Mouse (Mus musculus): ENCODE measurements around the gene Cdh26. TPM values are rescaled to one million over a fixed set of nuclear protein-coding genes. Genes with fewer than 3 reads are reported as not detected.

Cdh26 gene
- polyA plus RNA-seq, 1 experiment from 2014 or later: 3.9 TPM

- H3K4me3 ChIP-seq (ENCODE audit: low read depth, low read length): no peak overlapping the region
- H3K4me2 ChIP-seq (ENCODE audit: low read depth, low read length): no peak overlapping the region
- DNase-seq (ENCODE audit: low spot score) (no peak), ATAC-seq (ENCODE audit: low read depth) (no peak)
- H3K27ac ChIP-seq (replicated peaks; ENCODE audit: low read depth, low read length): no peak overlapping the region
- H3K36me3 ChIP-seq (ENCODE audit: control insufficient read depth, insufficient read depth, low read length): no peaks in the 10 kb centered on the region
- WGBS: 76% methylated on average over 9 of the region's 9 CpGs
- H3K9ac ChIP-seq (ENCODE audit: low read depth, low read length): no peak overlapping the region
- no peaks in the 10 kb centered on the region for H3K9me3 ChIP-seq (ENCODE audit: control insufficient read depth, low read length)
- no peaks in the 10 kb centered on the region for H3K4me1 ChIP-seq (ENCODE audit: control insufficient read depth, insufficient read depth, low read length)
- H3K27me3 ChIP-seq (replicated peaks; ENCODE audit: control insufficient read depth, insufficient read depth, low read length): no peaks in the 10 kb centered on the region
Measured at GRCm38 (mm10) chr2:178428183-178428582, 2.1 kb upstream of the Cdh26 start.

DNA sequence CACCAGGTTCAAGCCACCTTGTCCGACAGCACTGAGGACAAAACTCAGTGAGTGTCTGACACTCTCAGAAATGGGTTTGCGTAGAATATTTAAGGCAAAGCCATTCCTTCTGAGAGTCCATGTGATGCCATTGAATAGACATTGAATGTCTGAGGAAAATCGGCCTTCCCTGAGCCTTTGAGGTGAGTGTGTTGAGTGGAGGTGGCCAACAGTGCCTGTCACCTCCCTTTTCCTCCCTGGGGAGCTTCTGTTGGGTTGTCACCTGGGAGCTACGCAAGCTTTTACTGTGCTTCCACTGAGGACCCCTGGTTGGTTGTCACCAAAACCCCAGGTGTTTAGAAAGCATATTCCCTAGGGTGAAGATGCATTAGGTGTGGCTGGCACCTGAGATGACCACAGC, 1.7 kb upstream of the Cdh26 start:
- Histone ChIP-seq H3K4me3 (ENCODE audit: low read depth, low read length) (no peak overlapping the region), H3K9me3 (ENCODE audit: control insufficient read depth, low read length) (no peaks in the 10 kb centered on the region), H3K4me2 (ENCODE audit: low read depth, low read length) (no peak overlapping the region), H3K9ac (ENCODE audit: low read depth, low read length) (no peak overlapping the region), H3K27me3 (replicated peaks; ENCODE audit: control insufficient read depth, insufficient read depth, low read length) (no peaks in the 10 kb centered on the region), H3K27ac (replicated peaks; ENCODE audit: low read depth, low read length) (no peak overlapping the region), H3K4me1 (ENCODE audit: control insufficient read depth, insufficient read depth, low read length) (no peaks in the 10 kb centered on the region), H3K36me3 (ENCODE audit: control insufficient read depth, insufficient read depth, low read length) (no peaks in the 10 kb centered on the region)
- no peak for ATAC-seq (ENCODE audit: low read depth)
- 82% methylated on average over 4 of the region's 4 CpGs for WGBS
- no peak for DNase-seq (ENCODE audit: low spot score)

DNA sequence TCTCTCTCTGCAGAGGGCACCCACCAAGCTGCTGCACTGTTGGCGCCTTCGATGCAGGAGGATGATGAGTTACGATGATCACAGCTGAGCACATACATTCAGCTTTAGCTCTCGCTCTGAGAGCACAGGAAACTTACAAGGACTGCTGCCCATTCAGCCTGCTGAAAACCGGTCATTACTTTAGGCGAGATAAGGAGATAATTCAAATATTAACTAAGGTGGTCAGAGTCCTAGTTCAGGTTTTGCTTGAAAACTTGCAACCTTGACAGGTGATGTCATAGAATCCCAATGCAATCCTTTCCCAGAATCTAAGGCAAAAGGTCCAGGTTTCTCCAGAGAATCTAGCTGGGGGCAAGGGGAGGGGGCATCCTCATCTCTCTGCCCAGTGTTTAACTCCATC, 905 bp upstream of the Cdh26 start:
- no peak overlapping the region for H3K9ac ChIP-seq (ENCODE audit: low read depth, low read length)
- WGBS: 88% methylated on average over 6 of the region's 6 CpGs
- DNase-seq (ENCODE audit: low spot score) (no peak), ATAC-seq (ENCODE audit: low read depth) (no peak)
- H3K36me3 ChIP-seq (ENCODE audit: control insufficient read depth, insufficient read depth, low read length): no peaks in the 10 kb centered on the region
- H3K27me3 ChIP-seq (replicated peaks; ENCODE audit: control insufficient read depth, insufficient read depth, low read length): no peaks in the 10 kb centered on the region
- 0 out of 2 replicates have a peak, but pooled peaks cover 3% of the 10 kb centered on the region for H3K4me1 ChIP-seq (ENCODE audit: control insufficient read depth, insufficient read depth, low read length)
- no peak overlapping the region for H3K4me2 ChIP-seq (ENCODE audit: low read depth, low read length)
- H3K4me3 ChIP-seq (ENCODE audit: low read depth, low read length): no peak overlapping the region
- H3K27ac ChIP-seq (replicated peaks; ENCODE audit: low read depth, low read length): no peak overlapping the region
- H3K9me3 ChIP-seq (ENCODE audit: control insufficient read depth, low read length): no peaks in the 10 kb centered on the region

- no peak overlapping the region for H3K27ac ChIP-seq (replicated peaks; ENCODE audit: low read depth, low read length)
- 72% methylated on average over 2 of the region's 2 CpGs for WGBS
- H3K36me3 ChIP-seq (ENCODE audit: control insufficient read depth, insufficient read depth, low read length): no peaks in the 10 kb centered on the region
- DNase-seq (ENCODE audit: low spot score) (no peak), ATAC-seq (ENCODE audit: low read depth) (no peak)
- no peak overlapping the region for H3K9ac ChIP-seq (ENCODE audit: low read depth, low read length)
- H3K4me1 ChIP-seq (ENCODE audit: control insufficient read depth, insufficient read depth, low read length): 0 out of 2 replicates have a peak, but pooled peaks cover 3% of the 10 kb centered on the region
- no peaks in the 10 kb centered on the region for H3K9me3 ChIP-seq (ENCODE audit: control insufficient read depth, low read length)
- H3K27me3 ChIP-seq (replicated peaks; ENCODE audit: control insufficient read depth, insufficient read depth, low read length): no peaks in the 10 kb centered on the region
- H3K4me3 ChIP-seq (ENCODE audit: low read depth, low read length): no peak overlapping the region
- no peak overlapping the region for H3K4me2 ChIP-seq (ENCODE audit: low read depth, low read length)
Measured at GRCm38 (mm10) chr2:178433495-178433894, 3.2 kb downstream of the Cdh26 start.

DNA sequence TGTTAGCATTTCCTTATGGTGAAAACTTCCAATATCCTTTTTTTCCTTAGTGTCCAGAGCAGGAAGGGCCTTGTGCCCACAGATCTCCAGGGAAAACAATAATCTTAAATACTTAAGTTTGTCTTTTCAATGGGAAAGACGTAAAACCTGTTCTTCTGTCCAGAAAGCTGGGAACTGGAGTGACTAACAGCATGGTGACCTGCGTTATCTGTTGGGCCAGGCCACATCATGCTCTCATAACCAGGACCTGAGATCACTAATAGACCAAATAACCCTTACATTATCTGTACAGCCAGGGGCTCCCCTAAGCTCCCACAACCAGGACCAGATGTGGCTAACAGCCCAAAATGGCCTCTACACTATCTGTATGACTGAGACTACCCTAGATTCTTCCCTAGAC, 3.6 kb downstream of the Cdh26 start:
- H3K9me3 ChIP-seq (ENCODE audit: control insufficient read depth, low read length): no peaks in the 10 kb centered on the region
- no peak for ATAC-seq (ENCODE audit: low read depth)
- no peak overlapping the region for H3K9ac ChIP-seq (ENCODE audit: low read depth, low read length)
- no peak for DNase-seq (ENCODE audit: low spot score)
- 63% methylated on average over 2 of the region's 2 CpGs for WGBS
- no peak overlapping the region for H3K27ac ChIP-seq (replicated peaks; ENCODE audit: low read depth, low read length)
- no peak overlapping the region for H3K4me2 ChIP-seq (ENCODE audit: low read depth, low read length)
- H3K36me3 ChIP-seq (ENCODE audit: control insufficient read depth, insufficient read depth, low read length): no peaks in the 10 kb centered on the region
- no peaks in the 10 kb centered on the region for H3K27me3 ChIP-seq (replicated peaks; ENCODE audit: control insufficient read depth, insufficient read depth, low read length)
- H3K4me1 ChIP-seq (ENCODE audit: control insufficient read depth, insufficient read depth, low read length): 0 out of 2 replicates have a peak, but pooled peaks cover 3% of the 10 kb centered on the region
- H3K4me3 ChIP-seq (ENCODE audit: low read depth, low read length): no peak overlapping the region

- Histone ChIP-seq H3K27me3 (replicated peaks; ENCODE audit: control insufficient read depth, insufficient read depth, low read length) (no peaks in the 10 kb centered on the region), H3K4me3 (ENCODE audit: low read depth, low read length) (no peak overlapping the region), H3K9me3 (ENCODE audit: control insufficient read depth, low read length) (no peaks in the 10 kb centered on the region), H3K4me1 (ENCODE audit: control insufficient read depth, insufficient read depth, low read length) (0 out of 2 replicates have a peak, but pooled peaks cover 3% of the 10 kb centered on the region), H3K9ac (ENCODE audit: low read depth, low read length) (no peak overlapping the region), H3K4me2 (ENCODE audit: low read depth, low read length) (no peak overlapping the region), H3K27ac (replicated peaks; ENCODE audit: low read depth, low read length) (no peak overlapping the region), H3K36me3 (ENCODE audit: control insufficient read depth, insufficient read depth, low read length) (no peaks in the 10 kb centered on the region)
- ATAC-seq (ENCODE audit: low read depth) (no peak; the same call in 1 of the 2 replicates), DNase-seq (ENCODE audit: low spot score) (no peak)
- 38% methylated on average over 9 of the region's 9 CpGs for WGBS
Measured at GRCm38 (mm10) chr2:178437311-178437710, 7.0 kb downstream of the Cdh26 start.

DNA sequence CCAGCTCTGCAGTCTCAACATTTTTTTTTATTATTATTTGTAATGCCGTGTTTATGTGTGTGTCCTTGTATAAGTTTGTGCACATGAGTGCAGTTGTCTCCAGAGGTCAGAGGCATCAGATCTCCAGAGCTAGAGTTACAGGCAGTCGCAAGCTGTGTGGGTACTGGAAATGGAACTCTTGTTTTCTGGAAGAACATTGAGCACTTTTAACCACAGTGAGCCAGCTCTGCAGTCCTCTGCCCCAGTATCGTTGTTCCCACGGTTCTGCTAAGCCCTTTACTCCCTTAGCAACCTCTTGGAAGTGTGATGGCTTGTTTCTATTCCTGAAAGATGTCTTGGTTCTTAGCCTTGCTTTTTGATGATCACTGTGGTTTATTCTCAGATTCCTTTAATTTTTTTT, 19.1 kb downstream of the Cdh26 start:
- ATAC-seq (ENCODE audit: low read depth) (no peak; the same call in 1 of the 2 replicates), DNase-seq (ENCODE audit: low spot score) (no peak)
- no peak overlapping the region for H3K9ac ChIP-seq (ENCODE audit: low read depth, low read length)
- H3K27me3 ChIP-seq (replicated peaks; ENCODE audit: control insufficient read depth, insufficient read depth, low read length): no peaks in the 10 kb centered on the region
- H3K9me3 ChIP-seq (ENCODE audit: control insufficient read depth, low read length): no peaks in the 10 kb centered on the region
- no peaks in the 10 kb centered on the region for H3K4me1 ChIP-seq (ENCODE audit: control insufficient read depth, insufficient read depth, low read length)
- H3K4me3 ChIP-seq (ENCODE audit: low read depth, low read length): no peak overlapping the region
- WGBS: 77% methylated on average over 4 of the region's 4 CpGs
- H3K4me2 ChIP-seq (ENCODE audit: low read depth, low read length): no peak overlapping the region
- no peak overlapping the region for H3K27ac ChIP-seq (replicated peaks; ENCODE audit: low read depth, low read length)
- no peaks in the 10 kb centered on the region for H3K36me3 ChIP-seq (ENCODE audit: control insufficient read depth, insufficient read depth, low read length)

GRCm38 (mm10) chr2:178450236-178450635, 19.9 kb downstream of the Cdh26 start:
- Histone ChIP-seq H3K36me3 (ENCODE audit: control insufficient read depth, insufficient read depth, low read length) (no peaks in the 10 kb centered on the region), H3K27me3 (replicated peaks; ENCODE audit: control insufficient read depth, insufficient read depth, low read length) (no peaks in the 10 kb centered on the region), H3K4me2 (ENCODE audit: low read depth, low read length) (no peak overlapping the region), H3K9ac (ENCODE audit: low read depth, low read length) (no peak overlapping the region), H3K27ac (replicated peaks; ENCODE audit: low read depth, low read length) (no peak overlapping the region), H3K9me3 (ENCODE audit: control insufficient read depth, low read length) (no peaks in the 10 kb centered on the region), H3K4me3 (ENCODE audit: low read depth, low read length) (no peak overlapping the region), H3K4me1 (ENCODE audit: control insufficient read depth, insufficient read depth, low read length) (peaks cover 2% of the 10 kb centered on the region)
- ATAC-seq (ENCODE audit: low read depth): peak; percentile 39; the same call in 1 of the 2 replicates
- WGBS: 5% methylated on average over 2 of the region's 2 CpGs
- peak; percentile 51 for DNase-seq (ENCODE audit: low spot score)

DNA sequence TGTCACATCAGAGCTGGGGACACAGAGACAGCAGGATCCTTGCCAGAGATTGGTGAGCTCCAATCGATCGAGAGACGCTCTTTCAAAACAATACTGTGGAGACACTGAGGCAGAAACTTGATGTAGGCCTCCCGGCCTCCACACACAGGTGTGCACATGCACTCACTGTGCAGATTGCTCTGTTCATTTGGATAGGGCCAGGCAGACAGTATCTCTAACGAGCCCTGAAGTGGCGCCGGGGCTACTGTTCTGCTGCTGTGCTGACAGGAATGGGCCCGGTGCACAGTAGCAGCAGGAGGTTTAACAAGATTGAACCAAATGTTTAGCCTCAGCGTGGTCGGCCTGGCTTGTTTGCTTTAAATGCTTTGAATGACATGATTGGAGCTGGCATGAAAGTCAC, 20.6 kb downstream of the Cdh26 start:
- H3K27me3 ChIP-seq (replicated peaks; ENCODE audit: control insufficient read depth, insufficient read depth, low read length): no peaks in the 10 kb centered on the region
- H3K9me3 ChIP-seq (ENCODE audit: control insufficient read depth, low read length): no peaks in the 10 kb centered on the region
- H3K4me1 ChIP-seq (ENCODE audit: control insufficient read depth, insufficient read depth, low read length): peaks cover 6% of the 10 kb centered on the region
- no peak overlapping the region for H3K4me2 ChIP-seq (ENCODE audit: low read depth, low read length)
- H3K36me3 ChIP-seq (ENCODE audit: control insufficient read depth, insufficient read depth, low read length): no peaks in the 10 kb centered on the region
- H3K4me3 ChIP-seq (ENCODE audit: low read depth, low read length): no peak overlapping the region
- 0 out of 2 replicates have a peak overlapping the region, but pooled peaks have one; percentile 8 for H3K27ac ChIP-seq (replicated peaks; ENCODE audit: low read depth, low read length)
- ATAC-seq (ENCODE audit: low read depth): no peak
- no peak for DNase-seq (ENCODE audit: low spot score)
- WGBS: 56% methylated on average over 10 of the region's 10 CpGs
- no peak overlapping the region for H3K9ac ChIP-seq (ENCODE audit: low read depth, low read length)
